Mouse (Mus musculus): Measurements from ENCODE around the gene Ltbp1.

DNA sequence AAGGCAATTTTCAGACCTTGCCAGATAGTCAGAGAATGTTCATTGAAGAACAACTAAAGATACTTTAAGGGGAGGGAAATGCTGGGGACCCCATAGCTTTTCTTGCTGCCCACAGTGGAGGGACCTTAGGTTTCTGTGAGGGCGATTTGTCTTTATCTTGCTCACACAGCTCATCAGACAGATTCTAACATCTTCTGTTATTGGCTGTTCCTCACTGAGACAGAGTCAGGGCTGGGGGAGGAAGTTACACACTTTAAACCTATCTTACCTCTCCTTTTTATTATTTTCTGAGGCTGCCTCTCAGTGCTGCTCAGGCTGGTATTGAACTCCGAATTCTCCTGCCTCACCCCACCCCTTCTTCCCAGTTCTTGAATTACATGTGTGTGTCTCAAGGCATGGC lies 5.3 kb upstream of the Ltbp1 start:
- no peak for TF ChIP-seq ZKSCAN1 (IDR thresholded peaks at IDR 0.05; ENCODE audit: borderline replicate concordance, low read depth, low read length)
- TF ChIP-seq CTCF (conservative IDR thresholded peaks at IDR 0.05 in 1 of 2, IDR thresholded peaks at IDR 0.05 in 1 of 2; ENCODE audit: low read depth in 2 of 2, low read length in 2 of 2), result no peak
- no peak for TF ChIP-seq MAX (IDR thresholded peaks at IDR 0.05; ENCODE audit: low read length)

All from CH12.LX (cell line).